Mouse (Mus musculus) neural tube, embryonic 11.5 days (tissue): ENCODE results near the gene Acer2. TPM values are rescaled to one million over a fixed set of nuclear protein-coding genes. Genes with fewer than 3 reads are reported as not detected.
A peak's percentile ranks its signal among the peaks of the same experiment; 100 is the strongest.

Experiments used
- ATAC-seq: fragments of 200-750 bp; cut with Nextera tagmentation; 2 replicates; pipeline ENCODE4 v1.8.0; 2017; ENCODE audit warnings: moderate number of reproducible peaks, mild to moderate bottlenecking, moderate TSS enrichment, moderate library complexity; ENCODE audit not compliant: insufficient read depth, low FRiP score, low TSS enrichment
- DNase-seq: peaks from one replicate; pipeline ENCODE4 v3.0.0-alpha.2; 2015; ENCODE audit warnings: low spot score
- H3K27ac ChIP-seq: fragments of 300-500 bp; sonication (generic); 2 replicates; pipeline ENCODE4 v1.5.1; 2014; ENCODE audit warnings: low read depth, mild to moderate bottlenecking, low read length
- H3K27me3 ChIP-seq: fragments of 300-500 bp; sonication (generic); 2 replicates; pipeline ENCODE4 v1.6.1; 2014; ENCODE audit warnings: mild to moderate bottlenecking, low read length, mixed read lengths; ENCODE audit not compliant: control insufficient read depth, insufficient read depth
- H3K36me3 ChIP-seq: fragments of 300-500 bp; sonication (generic); 2 replicates; pipeline ENCODE4 v1.6.1; 2014; ENCODE audit warnings: mild to moderate bottlenecking, low read length, moderate library complexity, mixed read lengths; ENCODE audit not compliant: control insufficient read depth, insufficient read depth
- H3K4me1 ChIP-seq: fragments of 300-500 bp; sonication (generic); 2 replicates; pipeline ENCODE4 v1.6.1; 2014; ENCODE audit warnings: low read length, mixed read lengths; ENCODE audit not compliant: control insufficient read depth, insufficient read depth
- H3K4me2 ChIP-seq: fragments of 300-500 bp; sonication (generic); 2 replicates; pipeline ENCODE4 v1.6.1; 2014; ENCODE audit warnings: low read depth, mild to moderate bottlenecking, moderate library complexity
- H3K4me3 ChIP-seq: fragments of 300-500 bp; sonication (generic); 2 replicates; pipeline ENCODE4 v1.5.1; 2014; ENCODE audit warnings: low read depth, low read length
- H3K9ac ChIP-seq: fragments of 300-500 bp; sonication (generic); 2 replicates; pipeline ENCODE4 v1.6.1; 2014; ENCODE audit warnings: mild to moderate bottlenecking, low read length
- H3K9me3 ChIP-seq: fragments of 300-500 bp; sonication (generic); 2 replicates; pipeline ENCODE4 v1.6.1; 2016; ENCODE audit warnings: low read length; ENCODE audit not compliant: control insufficient read depth
- WGBS: fragments of 180-500 bp; shearing (Covaris S2); extraction: QIAGEN DNeasy Blood & Tissue Kit; methylation state at CpG from one replicate; pipeline ENCODE4 v1.1.7; 2014; 5-methylcytosine and 5-hydroxymethylcytosine counted together
- polyA plus RNA-seq: library from polyadenylated mRNA; unstranded; fragments of >200 nt; fragmentation: Nextera tagmentation; extraction: Ambion mirVana; gene quantifications from 2 replicates; pipeline ENCODE4 v1.2.1, GENCODE M21; 2014

Gene Acer2
- polyA plus RNA-seq, 1 experiment from 2014 or later, result 9.3 TPM

- Histone ChIP-seq H3K27me3 (no peaks in the 10 kb centered on the region), H3K36me3 (no peaks in the 10 kb centered on the region), H3K4me1 (no peaks in the 10 kb centered on the region), H3K27ac (no peak overlapping the region), H3K9me3 (no peaks in the 10 kb centered on the region), H3K4me3 (no peak overlapping the region; the same call in 1 of the 2 replicates), H3K4me2 (peak overlapping the region; percentile 46), H3K9ac (no peak overlapping the region)
- DNase-seq, result no peak
- ATAC-seq, result peak; percentile 35; the same call in 1 of the 2 replicates
- 89% methylated on average over 7 of the region's 7 CpGs for WGBS
Measured at GRCm38 (mm10) chr4:86930101-86930635, 56.0 kb downstream of the Acer2 start.

GRCm38 (mm10) chr4:86930636-86931456, 56.6 kb downstream of the Acer2 start:
- Histone ChIP-seq H3K9me3 (no peaks in the 10 kb centered on the region), H3K27ac (no peak overlapping the region), H3K9ac (peak overlapping the region; percentile 69), H3K4me2 (peak overlapping the region; percentile 46), H3K36me3 (no peaks in the 10 kb centered on the region), H3K4me3 (peak overlapping the region; percentile 29), H3K27me3 (no peaks in the 10 kb centered on the region), H3K4me1 (no peaks in the 10 kb centered on the region)
- DNase-seq (peak; percentile 58), ATAC-seq (peak; percentile 69)
- WGBS, result 7% methylated on average over 33 of the region's 33 CpGs

GRCm38 (mm10) chr4:86933026-86933425, 58.8 kb downstream of the Acer2 start:
- H3K9ac ChIP-seq, result no peak overlapping the region
- H3K4me2 ChIP-seq, result no peak overlapping the region
- no peaks in the 10 kb centered on the region for H3K36me3 ChIP-seq
- no peak overlapping the region for H3K4me3 ChIP-seq
- H3K27me3 ChIP-seq, result no peaks in the 10 kb centered on the region
- H3K27ac ChIP-seq, result no peak overlapping the region
- DNase-seq (no peak), ATAC-seq (no peak)
- 83% methylated on average over 6 of the region's 6 CpGs for WGBS
- H3K9me3 ChIP-seq, result no peaks in the 10 kb centered on the region
- no peaks in the 10 kb centered on the region for H3K4me1 ChIP-seq

GRCm38 (mm10) chr4:86936217-86936616, 62.0 kb downstream of the Acer2 start:
- 97% methylated on average over 9 of the region's 9 CpGs for WGBS
- no peaks in the 10 kb centered on the region for H3K4me1 ChIP-seq
- no peak overlapping the region for H3K27ac ChIP-seq
- H3K36me3 ChIP-seq, result no peaks in the 10 kb centered on the region
- no peaks in the 10 kb centered on the region for H3K9me3 ChIP-seq
- DNase-seq (no peak), ATAC-seq (no peak)
- no peak overlapping the region for H3K9ac ChIP-seq
- H3K4me2 ChIP-seq, result no peak overlapping the region
- H3K27me3 ChIP-seq, result no peaks in the 10 kb centered on the region
- no peak overlapping the region for H3K4me3 ChIP-seq

- ATAC-seq (no peak), DNase-seq (no peak)
- no peaks in the 10 kb centered on the region for H3K27me3 ChIP-seq
- H3K36me3 ChIP-seq, result no peaks in the 10 kb centered on the region
- H3K9me3 ChIP-seq, result no peaks in the 10 kb centered on the region
- no peaks in the 10 kb centered on the region for H3K4me1 ChIP-seq
- no peak overlapping the region for H3K27ac ChIP-seq
- no peak overlapping the region for H3K9ac ChIP-seq
- H3K4me2 ChIP-seq, result no peak overlapping the region
- WGBS, result 70% methylated on average over 2 of the region's 3 CpGs
- no peak overlapping the region for H3K4me3 ChIP-seq
Measured at GRCm38 (mm10) chr4:86936706-86937105, 62.5 kb downstream of the Acer2 start.

- H3K27ac ChIP-seq, result no peak overlapping the region
Measured at GRCm38 (mm10) chr4:86942656-86943055, 68.5 kb downstream of the Acer2 start.

GRCm38 (mm10) chr4:86943296-86943695, 69.1 kb downstream of the Acer2 start:
- Histone ChIP-seq H3K27me3 (no peaks in the 10 kb centered on the region), H3K4me3 (no peak overlapping the region), H3K4me1 (no peaks in the 10 kb centered on the region), H3K9me3 (no peaks in the 10 kb centered on the region), H3K27ac (no peak overlapping the region), H3K9ac (no peak overlapping the region), H3K4me2 (no peak overlapping the region), H3K36me3 (no peaks in the 10 kb centered on the region)
- ATAC-seq (no peak), DNase-seq (no peak)
- WGBS, result 50% methylated on average over 6 of the region's 6 CpGs

More at GRCm38 (mm10) chr4:86942656-86943055, 68.5 kb downstream of the Acer2 start:
- WGBS, result 85% methylated on average over 6 of the region's 6 CpGs
- no peaks in the 10 kb centered on the region for H3K4me1 ChIP-seq
- DNase-seq (no peak), ATAC-seq (no peak)
- no peak overlapping the region for H3K4me3 ChIP-seq
- H3K9me3 ChIP-seq, result no peaks in the 10 kb centered on the region
- no peak overlapping the region for H3K9ac ChIP-seq
- H3K36me3 ChIP-seq, result no peaks in the 10 kb centered on the region
- H3K27me3 ChIP-seq, result no peaks in the 10 kb centered on the region
- H3K4me2 ChIP-seq, result no peak overlapping the region

- no peak overlapping the region for H3K4me3 ChIP-seq
- no peaks in the 10 kb centered on the region for H3K4me1 ChIP-seq
- H3K4me2 ChIP-seq, result no peak overlapping the region
- H3K27me3 ChIP-seq, result no peaks in the 10 kb centered on the region
- DNase-seq (no peak), ATAC-seq (no peak)
- WGBS, result 74% methylated on average over 1 of the region's 1 CpGs
- no peak overlapping the region for H3K9ac ChIP-seq
- no peaks in the 10 kb centered on the region for H3K36me3 ChIP-seq
- no peak overlapping the region for H3K27ac ChIP-seq
- no peaks in the 10 kb centered on the region for H3K9me3 ChIP-seq
Measured at GRCm38 (mm10) chr4:86948794-86949193, 74.6 kb downstream of the Acer2 start.

- ATAC-seq (no peak), DNase-seq (peak; percentile 20)
- H3K9ac ChIP-seq, result no peak overlapping the region
- H3K4me1 ChIP-seq, result no peaks in the 10 kb centered on the region
- 59% methylated on average over 5 of the region's 5 CpGs for WGBS
- no peaks in the 10 kb centered on the region for H3K27me3 ChIP-seq
- no peak overlapping the region for H3K27ac ChIP-seq
- H3K36me3 ChIP-seq, result no peaks in the 10 kb centered on the region
- no peaks in the 10 kb centered on the region for H3K9me3 ChIP-seq
- H3K4me2 ChIP-seq, result no peak overlapping the region
- no peak overlapping the region for H3K4me3 ChIP-seq
Measured at GRCm38 (mm10) chr4:86953519-86953918, 79.3 kb downstream of the Acer2 start.
